Mouse (Mus musculus): ENCODE data around the gene 1810062G17Rik. TPM values are rescaled to one million over a fixed set of nuclear protein-coding genes. Genes with fewer than 3 reads are reported as not detected.
A peak's percentile ranks its signal among the peaks of the same experiment; 100 is the strongest.

Gene 1810062G17Rik
- total RNA-seq, 2 experiments from 2014 or later: 0.50 to 0.91 TPM

DNA sequence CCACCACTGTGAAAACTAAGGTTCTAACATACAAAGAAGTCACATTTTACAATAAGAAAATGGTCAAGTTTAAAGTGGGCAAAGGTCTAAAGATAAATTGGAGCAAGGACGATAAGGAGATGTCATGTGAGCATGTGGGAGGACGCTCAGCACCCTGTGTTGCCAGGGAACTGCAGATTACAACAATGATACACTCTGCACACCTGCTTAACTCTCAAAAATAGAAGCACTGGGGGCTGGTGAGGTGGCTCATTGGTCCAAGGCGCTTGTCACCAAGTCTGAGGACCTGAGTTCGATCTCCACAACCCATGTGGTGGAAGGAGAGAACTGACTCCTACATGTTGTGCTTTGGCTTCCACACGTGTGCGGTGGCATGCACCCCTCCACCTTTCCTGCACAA lies 35.8 kb downstream of the 1810062G17Rik start:
- DNase-seq: no peak

DNA sequence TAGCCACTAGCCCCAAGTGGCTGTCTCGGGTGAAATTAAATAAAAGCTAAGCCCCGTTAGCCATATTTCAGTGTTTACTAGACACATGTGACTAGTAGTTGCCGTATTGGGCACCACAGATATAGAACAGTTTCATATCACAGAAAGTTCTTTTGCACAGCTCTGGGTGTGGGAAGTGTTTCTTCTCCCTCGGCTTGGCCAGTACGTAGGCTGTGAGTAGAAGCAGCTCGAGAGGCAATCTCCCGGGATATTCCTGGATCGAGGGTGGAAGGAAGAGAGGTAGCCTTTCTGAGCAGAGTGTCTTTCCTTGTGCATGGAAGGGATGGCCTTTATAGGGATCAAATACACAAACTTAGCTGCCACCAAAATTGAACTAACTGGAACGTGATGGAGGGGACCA lies 40.5 kb downstream of the 1810062G17Rik start:
- no peak for DNase-seq

DNA sequence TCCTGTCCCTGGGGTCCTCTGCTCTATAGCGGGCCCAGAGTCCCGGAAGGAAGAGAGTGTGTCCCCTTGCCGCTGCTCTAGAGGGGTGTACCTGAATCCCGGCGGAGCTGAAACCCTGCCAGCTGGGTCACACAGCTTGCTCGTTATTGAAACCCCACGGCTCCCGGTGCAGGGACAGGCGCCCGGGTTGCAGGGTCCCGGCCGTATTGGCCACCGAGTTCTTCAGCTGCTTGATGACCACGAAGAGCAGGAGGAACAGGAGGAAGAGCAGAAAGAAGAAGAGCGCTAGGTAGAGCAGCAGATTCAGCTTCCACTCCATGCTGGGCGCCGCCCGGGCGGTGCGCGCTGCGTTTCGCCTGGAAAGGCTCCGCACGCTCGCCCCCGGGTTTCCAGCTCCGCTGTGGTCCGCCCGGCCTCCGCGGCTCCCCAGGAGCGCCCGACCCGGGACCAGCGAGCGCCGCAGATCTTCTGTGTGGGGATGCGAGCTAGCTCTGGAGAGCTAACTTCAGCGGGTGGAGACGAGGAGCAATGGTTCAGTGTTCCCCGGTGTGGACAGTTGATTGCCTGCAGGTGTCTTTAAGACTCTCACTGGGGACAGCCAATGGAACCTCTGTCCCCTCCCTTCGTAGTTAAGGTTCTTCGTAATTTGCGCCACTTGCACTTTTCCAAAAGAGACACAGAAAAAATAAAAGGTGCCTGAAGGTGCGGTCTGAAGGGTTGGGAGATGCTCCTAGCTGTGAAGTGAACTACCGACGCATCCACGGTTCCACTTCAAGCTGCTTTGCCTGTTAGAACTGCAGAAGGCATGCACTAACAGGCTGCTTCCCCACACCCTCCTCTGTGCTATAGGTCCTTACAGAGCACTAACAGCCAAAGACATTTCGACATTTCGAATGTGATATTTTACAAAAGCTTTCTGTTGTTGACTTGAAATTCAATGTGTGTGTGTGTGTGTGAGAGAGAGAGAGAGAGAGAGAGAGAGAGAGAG lies 45.6 kb downstream of the 1810062G17Rik start, which contains the start of gene Gm11549:
Gm11549 (minus strand) TSS at position 741 of the 988 bp plus-strand sequence.
- peak; percentile 38 for DNase-seq

DNA sequence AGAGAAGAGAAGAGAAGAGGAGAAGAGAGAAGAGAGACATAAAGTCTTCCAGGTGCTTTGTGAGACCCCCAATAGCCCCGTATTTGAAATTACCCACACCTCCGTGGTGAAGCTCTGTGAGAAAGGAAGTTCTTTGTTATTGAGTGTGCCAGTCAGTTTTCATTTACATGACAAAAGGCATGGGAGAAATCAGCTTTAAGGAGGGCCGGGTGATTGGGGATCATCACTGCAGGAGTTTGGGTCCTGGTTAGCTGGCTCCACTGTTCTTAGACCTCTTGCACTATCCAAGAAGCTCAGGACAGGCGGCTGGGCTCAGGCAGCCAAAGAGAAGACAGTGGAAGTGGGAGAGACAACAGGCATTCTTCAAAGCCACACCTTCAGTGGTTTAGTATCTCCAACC lies 46.4 kb downstream of the 1810062G17Rik start:
- DNase-seq: no peak

GRCm38 (mm10) chr3:36524466-36524865 lies 48.7 kb downstream of the 1810062G17Rik start:
- no peak for DNase-seq

- DNase-seq: peak; percentile 79
Measured at GRCm38 (mm10) chr3:36530345-36530744, 54.6 kb downstream of the 1810062G17Rik start.

- no peak for DNase-seq
Measured at GRCm38 (mm10) chr3:36530781-36531180, 55.0 kb downstream of the 1810062G17Rik start.

DNA sequence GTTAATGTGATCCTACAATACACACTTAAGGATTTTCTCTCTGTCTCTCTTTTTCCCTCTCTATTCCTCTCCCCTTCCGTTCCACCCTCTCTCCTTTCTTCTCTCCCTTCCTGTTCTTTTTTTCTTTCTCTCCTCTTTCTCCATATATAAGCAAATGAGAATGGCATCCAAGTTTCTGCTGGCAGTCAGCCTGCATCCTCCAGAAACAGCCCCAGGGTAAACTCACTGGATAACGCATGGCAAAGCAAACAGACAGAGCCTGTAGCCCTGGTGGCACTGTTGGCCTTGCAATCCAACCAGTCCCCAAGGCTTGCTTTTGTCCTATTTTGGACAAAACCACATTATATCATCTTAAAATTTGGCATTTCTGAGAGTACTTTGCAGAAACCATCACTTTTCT lies 55.5 kb downstream of the 1810062G17Rik start:
- no peak for DNase-seq

Small RNA genes within 50 kb of the gene (microRNA-seq; reads per million reads assigned to microRNA genes)
- 0.61 to 3.5 reads per million in 2 experiments for gene Mir7009

Other genes starting within 250 kb of the 1810062G17Rik start
- 100 to 1,000 TPM; 250 to 254 TPM for gene Anxa5, start within 50 bp of the 1810062G17Rik start, total RNA-seq (2021)
- under 1 TPM; 0.09 to 0.12 TPM for gene Gm11549, start 45.9 kb downstream of the 1810062G17Rik start, total RNA-seq (2021)
- gene Exosc9, start 76.7 kb downstream of the 1810062G17Rik start, total RNA-seq (2021): 10 to 100 TPM; 29.8 to 32.0 TPM
- gene Ccna2, start 96.2 kb downstream of the 1810062G17Rik start, total RNA-seq (2021): 100 to 1,000 TPM in 1 of 2 experiments, 10 to 100 TPM in 1; 95.4 to 106 TPM
- 1 to 10 TPM; 8.9 to 9.9 TPM for gene Bbs7, start 137.5 kb downstream of the 1810062G17Rik start, total RNA-seq (2021)
- 1 to 10 TPM; 9.6 to 9.8 TPM for gene Trpc3, start 214.2 kb downstream of the 1810062G17Rik start, total RNA-seq (2021)